Mouse (Mus musculus) hindbrain, embryonic 14.5 days (tissue): ENCODE data around the gene Usp5. TPM values are rescaled to one million over a fixed set of nuclear protein-coding genes. Genes with fewer than 3 reads are reported as not detected.

Source experiments
- ATAC-seq: fragments of 200-750 bp; cut with Nextera tagmentation; 2 replicates; pipeline ENCODE4 v1.8.0; 2017; ENCODE audit warnings: moderate number of reproducible peaks, mild to moderate bottlenecking, moderate TSS enrichment, moderate library complexity; ENCODE audit not compliant: low FRiP score
- DNase-seq: peaks from one replicate; pipeline ENCODE4 v3.0.0-alpha.2; 2015; ENCODE audit warnings: low spot score
- H3K27ac ChIP-seq: fragments of 300-500 bp; sonication (generic); 2 replicates; pipeline ENCODE4 v1.5.1; 2014; ENCODE audit warnings: mild to moderate bottlenecking, moderate library complexity
- H3K27me3 ChIP-seq: fragments of 300-500 bp; sonication (generic); 2 replicates; pipeline ENCODE4 v1.6.1; 2014; ENCODE audit warnings: mild to moderate bottlenecking, low read length, mixed read lengths; ENCODE audit not compliant: control insufficient read depth, insufficient read depth
- H3K36me3 ChIP-seq: fragments of 300-500 bp; sonication (generic); replicated peaks from 2 replicates; pipeline ENCODE4 v1.6.1; 2014; ENCODE audit not compliant: control insufficient read depth, insufficient read depth
- H3K4me1 ChIP-seq: fragments of 300-500 bp; sonication (generic); replicated peaks from 2 replicates; pipeline ENCODE4 v1.6.1; 2014; ENCODE audit warnings: antibody characterized with exemption, low read length, mixed read lengths; ENCODE audit not compliant: control insufficient read depth, insufficient read depth
- H3K4me2 ChIP-seq: fragments of 300-500 bp; sonication (generic); replicated peaks from 2 replicates; pipeline ENCODE4 v1.6.1; 2014; ENCODE audit warnings: mild to moderate bottlenecking, moderate library complexity
- H3K4me3 ChIP-seq: fragments of 300-500 bp; sonication (generic); replicated peaks from 2 replicates; pipeline ENCODE4 v1.5.1; 2014; ENCODE audit warnings: mild to moderate bottlenecking, low read length
- H3K9ac ChIP-seq: fragments of 300-500 bp; sonication (generic); 2 replicates; pipeline ENCODE4 v1.6.1; 2014
- H3K9me3 ChIP-seq: fragments of 300-500 bp; sonication (generic); 2 replicates; pipeline ENCODE4 v1.6.1; 2016; ENCODE audit warnings: low read length; ENCODE audit not compliant: control insufficient read depth
- WGBS: fragments of 180-500 bp; shearing (Covaris S2); extraction: QIAGEN DNeasy Blood & Tissue Kit; methylation state at CpG from one replicate; pipeline ENCODE4 v1.1.7; 2014; 5-methylcytosine and 5-hydroxymethylcytosine counted together
- polyA plus RNA-seq: library from polyadenylated mRNA; unstranded; fragments of >200 nt; fragmentation: Nextera tagmentation; extraction: Ambion mirVana; gene quantifications from 2 replicates; pipeline ENCODE4 v1.2.1, GENCODE M21; 2014

The Usp5 gene
- polyA plus RNA-seq, 1 experiment from 2014 or later, result 180 TPM

DNA sequence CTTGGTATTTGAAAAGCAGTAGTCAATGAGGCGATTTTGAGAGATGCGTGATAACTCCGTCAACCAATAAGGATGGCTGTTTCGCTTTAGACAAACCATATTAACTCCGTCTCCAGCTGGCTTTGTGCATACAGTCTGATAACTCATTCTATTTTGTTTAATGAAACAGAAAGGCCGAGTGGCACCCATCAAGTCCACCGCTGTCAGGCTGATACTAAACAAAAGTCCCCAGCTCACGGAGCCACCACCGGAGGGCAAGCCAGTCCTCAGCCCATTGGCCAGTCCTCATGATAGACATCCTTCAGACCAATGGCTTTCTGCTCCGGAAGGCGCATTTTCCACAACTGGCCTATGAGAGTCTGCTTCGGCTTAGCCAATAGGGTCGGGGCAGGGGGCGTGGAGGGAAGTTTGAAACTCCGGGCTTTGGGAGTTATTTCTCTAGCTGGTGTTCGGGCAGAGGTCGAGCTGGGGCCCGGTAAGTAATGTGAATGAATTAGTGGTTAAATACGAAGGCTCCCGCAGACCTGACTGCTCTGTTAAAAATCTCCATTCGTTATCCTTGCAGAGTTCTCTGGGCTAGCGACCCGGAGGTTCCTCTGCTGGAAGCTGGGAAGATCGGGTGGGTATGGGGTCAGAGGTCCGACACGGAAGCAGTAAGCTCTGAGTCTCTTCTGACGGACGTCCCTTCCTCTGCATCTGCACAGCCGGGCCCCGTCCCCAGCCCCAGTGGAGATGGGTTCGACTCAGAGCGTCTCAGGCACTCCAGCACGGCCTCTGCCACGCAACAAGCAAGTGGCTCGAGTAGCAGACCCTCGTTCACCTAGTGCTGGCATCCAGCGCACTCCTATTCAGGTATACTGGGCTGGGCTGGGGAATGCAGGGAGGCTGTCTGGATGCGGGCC, 766 bp upstream of the Usp5 start:
- Histone ChIP-seq H3K36me3 (peaks cover 21% of the 10 kb centered on the region), H3K9me3 (no peaks in the 10 kb centered on the region), H3K27ac (peak overlapping the region; percentile 83), H3K4me2 (peak overlapping the region; percentile 65), H3K27me3 (no peaks in the 10 kb centered on the region), H3K4me3 (peak overlapping the region; percentile 46), H3K4me1 (peaks cover 15% of the 10 kb centered on the region), H3K9ac (peak overlapping the region; percentile 68)
- under 1% methylated on average over 38 of the region's 38 CpGs for WGBS
- peak; percentile 94 for DNase-seq
- peak; percentile 84 for ATAC-seq

- H3K27me3 ChIP-seq, result no peaks in the 10 kb centered on the region
- H3K9ac ChIP-seq, result peak overlapping the region; percentile 65
- DNase-seq, result peak; percentile 35
- H3K27ac ChIP-seq, result peak overlapping the region; percentile 62
- peak overlapping the region; percentile 88 for H3K4me2 ChIP-seq
- WGBS, result 25% methylated on average over 10 of the region's 10 CpGs
- no peak for ATAC-seq
- H3K36me3 ChIP-seq, result peaks cover 40% of the 10 kb centered on the region
- H3K4me3 ChIP-seq, result peak overlapping the region; percentile 46
- H3K4me1 ChIP-seq, result peaks cover 15% of the 10 kb centered on the region
- no peaks in the 10 kb centered on the region for H3K9me3 ChIP-seq
Measured at GRCm38 (mm10) chr6:124828101-124828592, 1.1 kb downstream of the Usp5 start.

DNA sequence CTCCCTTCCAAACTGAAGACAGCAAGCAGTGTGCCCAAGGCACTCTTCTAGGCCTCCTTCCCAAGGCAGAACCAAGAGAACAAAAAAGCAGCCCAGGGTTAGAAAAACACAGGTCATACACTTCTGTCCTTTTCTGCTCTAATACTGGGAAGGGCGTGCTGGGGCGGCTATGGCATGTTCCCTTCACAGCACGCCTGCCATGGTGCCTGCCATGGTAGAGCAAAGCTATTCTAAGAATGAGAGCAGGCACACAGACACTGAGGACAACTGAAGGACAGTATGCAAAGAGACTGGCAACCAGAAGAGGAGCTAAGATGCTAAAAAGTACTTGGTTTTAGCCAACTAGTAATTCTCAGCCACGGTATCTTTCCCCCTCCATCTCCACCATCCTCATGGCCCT, 7.2 kb downstream of the Usp5 start:
- H3K4me1 ChIP-seq, result no peaks in the 10 kb centered on the region
- no peak overlapping the region for H3K4me3 ChIP-seq
- H3K27me3 ChIP-seq, result no peaks in the 10 kb centered on the region
- peaks cover 97% of the 10 kb centered on the region for H3K36me3 ChIP-seq
- ATAC-seq, result no peak
- H3K9me3 ChIP-seq, result no peaks in the 10 kb centered on the region
- H3K4me2 ChIP-seq, result no peak overlapping the region
- WGBS, result 96% methylated on average over 4 of the region's 4 CpGs
- no peak overlapping the region for H3K27ac ChIP-seq
- H3K9ac ChIP-seq, result no peak overlapping the region
- DNase-seq, result no peak

DNA sequence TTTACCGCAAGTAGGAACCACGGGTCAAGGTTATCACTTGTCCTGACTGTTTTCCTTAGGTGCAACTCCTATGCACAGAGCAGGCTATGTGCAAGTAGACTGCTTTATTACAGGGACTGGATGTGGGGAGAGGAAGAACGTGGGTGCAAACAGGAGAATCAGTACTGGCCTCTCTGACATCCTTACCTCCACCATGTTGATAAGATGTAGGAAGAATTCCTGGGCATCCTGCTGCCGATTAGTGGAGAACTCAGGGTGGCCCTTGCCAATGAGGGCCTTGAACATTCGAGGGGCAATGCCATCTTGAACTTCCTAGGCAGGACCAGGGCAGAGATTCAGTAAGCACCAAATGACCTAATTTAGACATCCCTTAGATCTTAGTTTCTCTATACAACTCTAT, 8.4 kb downstream of the Usp5 start:
- Histone ChIP-seq H3K27me3 (no peaks in the 10 kb centered on the region), H3K4me1 (no peaks in the 10 kb centered on the region), H3K4me3 (no peak overlapping the region), H3K36me3 (peaks cover 100% of the 10 kb centered on the region), H3K4me2 (no peak overlapping the region), H3K9ac (no peak overlapping the region), H3K9me3 (no peaks in the 10 kb centered on the region), H3K27ac (no peak overlapping the region)
- 94% methylated on average over 5 of the region's 5 CpGs for WGBS
- ATAC-seq, result no peak
- no peak for DNase-seq

GRCm38 (mm10) chr6:124817971-124818370, 11.3 kb downstream of the Usp5 start:
- 92% methylated on average over 8 of the region's 8 CpGs for WGBS
- no peak overlapping the region for H3K4me2 ChIP-seq
- DNase-seq, result no peak
- no peak overlapping the region for H3K9ac ChIP-seq
- peaks cover 81% of the 10 kb centered on the region for H3K36me3 ChIP-seq
- H3K4me3 ChIP-seq, result no peak overlapping the region
- H3K27me3 ChIP-seq, result no peaks in the 10 kb centered on the region
- peaks cover 9% of the 10 kb centered on the region for H3K4me1 ChIP-seq
- H3K9me3 ChIP-seq, result no peaks in the 10 kb centered on the region
- no peak overlapping the region for H3K27ac ChIP-seq
- ATAC-seq, result no peak

- no peaks in the 10 kb centered on the region for H3K9me3 ChIP-seq
- H3K36me3 ChIP-seq, result peaks cover 77% of the 10 kb centered on the region
- H3K4me2 ChIP-seq, result no peak overlapping the region
- 96% methylated on average over 8 of the region's 8 CpGs for WGBS
- H3K27ac ChIP-seq, result no peak overlapping the region
- DNase-seq, result no peak
- no peak overlapping the region for H3K4me3 ChIP-seq
- no peak for ATAC-seq
- no peaks in the 10 kb centered on the region for H3K27me3 ChIP-seq
- no peak overlapping the region for H3K9ac ChIP-seq
- H3K4me1 ChIP-seq, result peaks cover 14% of the 10 kb centered on the region
Measured at GRCm38 (mm10) chr6:124817563-124817962, 11.7 kb downstream of the Usp5 start.

GRCm38 (mm10) chr6:124817125-124817524, 12.2 kb downstream of the Usp5 start:
- Histone ChIP-seq H3K9me3 (no peaks in the 10 kb centered on the region), H3K36me3 (peaks cover 74% of the 10 kb centered on the region), H3K4me2 (no peak overlapping the region), H3K27ac (no peak overlapping the region), H3K9ac (no peak overlapping the region), H3K4me1 (peaks cover 18% of the 10 kb centered on the region), H3K27me3 (no peaks in the 10 kb centered on the region), H3K4me3 (no peak overlapping the region)
- WGBS, result 97% methylated on average over 11 of the region's 11 CpGs
- no peak for ATAC-seq
- DNase-seq, result no peak

GRCm38 (mm10) chr6:124816611-124817010, 12.7 kb downstream of the Usp5 start:
- ATAC-seq, result no peak
- peaks cover 20% of the 10 kb centered on the region for H3K4me1 ChIP-seq
- no peaks in the 10 kb centered on the region for H3K9me3 ChIP-seq
- H3K9ac ChIP-seq, result no peak overlapping the region
- peaks cover 74% of the 10 kb centered on the region for H3K36me3 ChIP-seq
- H3K27me3 ChIP-seq, result no peaks in the 10 kb centered on the region
- no peak overlapping the region for H3K4me3 ChIP-seq
- H3K4me2 ChIP-seq, result no peak overlapping the region
- 93% methylated on average over 4 of the region's 4 CpGs for WGBS
- no peak for DNase-seq
- H3K27ac ChIP-seq, result no peak overlapping the region

DNA sequence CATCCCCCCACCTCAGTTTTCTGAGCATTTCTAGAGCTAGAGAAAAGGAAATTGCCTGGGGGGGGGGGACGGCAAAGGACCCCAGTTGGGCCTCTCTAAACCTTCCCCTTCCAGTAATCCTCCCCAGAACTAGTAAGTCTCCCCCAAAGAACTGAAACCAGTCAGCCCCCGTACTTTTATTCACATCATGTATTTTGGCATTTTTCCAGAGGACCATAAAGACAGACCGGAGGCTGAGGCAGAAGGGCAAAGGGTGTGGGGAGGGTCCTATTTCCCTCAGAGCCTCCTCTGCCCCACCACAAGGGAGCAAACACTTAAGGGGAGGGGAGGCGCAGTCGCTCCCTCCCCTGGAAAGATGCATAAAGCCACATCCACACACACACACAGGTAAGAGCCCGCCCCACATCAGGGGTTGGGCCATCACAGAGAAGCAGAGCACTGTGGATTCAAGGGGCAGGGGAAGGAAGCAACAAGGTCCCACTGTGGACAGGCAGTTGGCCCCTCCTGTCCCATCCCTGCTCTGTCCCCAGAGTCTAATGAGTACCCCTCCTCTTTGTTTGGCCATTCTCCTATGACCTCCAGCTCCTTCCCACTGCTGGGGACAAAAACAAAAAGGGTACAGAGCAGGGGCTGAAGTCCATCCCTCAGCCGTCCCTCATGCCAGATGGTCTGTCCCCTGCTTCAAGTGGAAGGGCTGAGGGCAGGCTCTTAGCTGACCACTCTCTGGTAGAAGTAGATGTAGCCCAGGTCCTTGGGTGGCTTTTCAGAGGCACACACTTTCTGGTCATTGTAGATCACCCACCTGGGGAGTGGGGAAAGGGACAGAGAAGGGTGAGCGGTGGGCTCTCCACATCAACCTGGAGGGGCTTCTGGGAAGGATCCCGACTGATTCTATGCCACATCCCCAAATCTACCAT, 14.2 kb downstream of the Usp5 start:
- Histone ChIP-seq H3K36me3 (peaks cover 71% of the 10 kb centered on the region), H3K4me2 (no peak overlapping the region), H3K4me1 (peaks cover 20% of the 10 kb centered on the region), H3K4me3 (no peak overlapping the region), H3K27ac (no peak overlapping the region), H3K9me3 (no peaks in the 10 kb centered on the region), H3K9ac (no peak overlapping the region), H3K27me3 (no peaks in the 10 kb centered on the region)
- no peak for DNase-seq
- ATAC-seq, result no peak
- 68% methylated on average over 9 of the region's 9 CpGs for WGBS
